Mouse (Mus musculus): ENCODE data around the gene Htr6. TPM values are rescaled to one million over a fixed set of nuclear protein-coding genes. Genes with fewer than 3 reads are reported as not detected.

The Htr6 gene
- polyA plus RNA-seq (2015; fragmentation: Nextera tagmentation; extraction: Ambion mirVana) = 0.12 and 0.15 TPM in 2 replicates

GRCm38 (mm10) chr4:139075041-139075711 is at the start of gene Htr6:
TSS of gene Htr6 (minus strand) at chr4:139075570.
- WGBS = under 1% methylated on average over 53 of the region's 77 CpGs
- peak; percentile 35; the same call in 1 of the 2 replicates for ATAC-seq (ENCODE audit: low FRiP score, low TSS enrichment)
- Histone ChIP-seq H3K27ac (ENCODE audit: low read length) (no peak within 1 kb of the TSS), H3K9me3 (ENCODE audit: low read length) (no peaks in the 10 kb centered on the region), H3K4me1 (ENCODE audit: insufficient read depth, low read length) (peaks cover 18% of the 10 kb centered on the region), H3K36me3 (ENCODE audit: insufficient read depth, low read length) (no peaks in the 10 kb centered on the region), H3K4me2 (replicated peaks; ENCODE audit: low read depth, low read length) (peak within 1 kb of the TSS; percentile 95), H3K4me3 (ENCODE audit: low read length) (peak within 1 kb of the TSS; percentile 59), H3K9ac (replicated peaks; ENCODE audit: low read length) (peak within 1 kb of the TSS; percentile 63), H3K27me3 (ENCODE audit: insufficient read depth, low read length) (peaks cover 52% of the 10 kb centered on the region)

- Histone ChIP-seq H3K36me3 (ENCODE audit: insufficient read depth, low read length) (no peaks in the 10 kb centered on the region), H3K27ac (ENCODE audit: low read length) (no peak overlapping the region), H3K27me3 (ENCODE audit: insufficient read depth, low read length) (no peaks in the 10 kb centered on the region), H3K4me2 (replicated peaks; ENCODE audit: low read depth, low read length) (no peak overlapping the region), H3K4me3 (ENCODE audit: low read length) (no peak overlapping the region), H3K4me1 (ENCODE audit: insufficient read depth, low read length) (peaks cover 29% of the 10 kb centered on the region), H3K9ac (replicated peaks; ENCODE audit: low read length) (no peak overlapping the region), H3K9me3 (ENCODE audit: low read length) (no peaks in the 10 kb centered on the region)
- no peak for ATAC-seq (ENCODE audit: low FRiP score, low TSS enrichment)
- 79% methylated on average over 6 of the region's 6 CpGs for WGBS
Observed at GRCm38 (mm10) chr4:139124940-139125339, 49.6 kb upstream of the Htr6 start.

- Histone ChIP-seq H3K4me1 (ENCODE audit: insufficient read depth, low read length) (peaks cover 18% of the 10 kb centered on the region), H3K27ac (ENCODE audit: low read length) (no peak overlapping the region), H3K9me3 (ENCODE audit: low read length) (no peaks in the 10 kb centered on the region), H3K4me3 (ENCODE audit: low read length) (no peak overlapping the region), H3K36me3 (ENCODE audit: insufficient read depth, low read length) (no peaks in the 10 kb centered on the region), H3K27me3 (ENCODE audit: insufficient read depth, low read length) (no peaks in the 10 kb centered on the region), H3K4me2 (replicated peaks; ENCODE audit: low read depth, low read length) (no peak overlapping the region), H3K9ac (replicated peaks; ENCODE audit: low read length) (no peak overlapping the region)
- ATAC-seq (ENCODE audit: low FRiP score, low TSS enrichment) = no peak
- 91% methylated on average over 4 of the region's 4 CpGs for WGBS
Observed at GRCm38 (mm10) chr4:139122557-139122956, 47.2 kb upstream of the Htr6 start.

GRCm38 (mm10) chr4:139120998-139121397 is 45.6 kb upstream of the Htr6 start:
- H3K4me2 ChIP-seq (replicated peaks; ENCODE audit: low read depth, low read length) = no peak overlapping the region

GRCm38 (mm10) chr4:139120281-139120814 is 45.0 kb upstream of the Htr6 start:
- Histone ChIP-seq H3K4me1 (ENCODE audit: insufficient read depth, low read length) (peaks cover 24% of the 10 kb centered on the region), H3K9ac (replicated peaks; ENCODE audit: low read length) (no peak overlapping the region), H3K27me3 (ENCODE audit: insufficient read depth, low read length) (no peaks in the 10 kb centered on the region), H3K4me2 (replicated peaks; ENCODE audit: low read depth, low read length) (no peak overlapping the region), H3K4me3 (ENCODE audit: low read length) (no peak overlapping the region), H3K9me3 (ENCODE audit: low read length) (no peaks in the 10 kb centered on the region), H3K36me3 (ENCODE audit: insufficient read depth, low read length) (no peaks in the 10 kb centered on the region), H3K27ac (ENCODE audit: low read length) (peak overlapping the region; percentile 31; the same call in 1 of the 2 replicates)
- WGBS = 44% methylated on average over 4 of the region's 4 CpGs
- no peak for ATAC-seq (ENCODE audit: low FRiP score, low TSS enrichment)

More at GRCm38 (mm10) chr4:139120998-139121397, 45.6 kb upstream of the Htr6 start:
- no peak for ATAC-seq (ENCODE audit: low FRiP score, low TSS enrichment)
- Histone ChIP-seq H3K36me3 (ENCODE audit: insufficient read depth, low read length) (no peaks in the 10 kb centered on the region), H3K27ac (ENCODE audit: low read length) (0 out of 2 replicates have a peak overlapping the region, but pooled peaks have one; percentile 31), H3K9ac (replicated peaks; ENCODE audit: low read length) (no peak overlapping the region), H3K27me3 (ENCODE audit: insufficient read depth, low read length) (no peaks in the 10 kb centered on the region), H3K4me1 (ENCODE audit: insufficient read depth, low read length) (peaks cover 24% of the 10 kb centered on the region), H3K9me3 (ENCODE audit: low read length) (no peaks in the 10 kb centered on the region), H3K4me3 (ENCODE audit: low read length) (no peak overlapping the region)
- WGBS = 63% methylated on average over 7 of the region's 7 CpGs

- Histone ChIP-seq H3K4me3 (ENCODE audit: low read length) (no peak overlapping the region), H3K27me3 (ENCODE audit: insufficient read depth, low read length) (no peaks in the 10 kb centered on the region), H3K4me2 (replicated peaks; ENCODE audit: low read depth, low read length) (no peak overlapping the region), H3K36me3 (ENCODE audit: insufficient read depth, low read length) (no peaks in the 10 kb centered on the region), H3K9ac (replicated peaks; ENCODE audit: low read length) (no peak overlapping the region), H3K4me1 (ENCODE audit: insufficient read depth, low read length) (peaks cover 38% of the 10 kb centered on the region), H3K27ac (ENCODE audit: low read length) (0 out of 2 replicates have a peak overlapping the region, but pooled peaks have one; percentile 26), H3K9me3 (ENCODE audit: low read length) (no peaks in the 10 kb centered on the region)
- ATAC-seq (ENCODE audit: low FRiP score, low TSS enrichment) = no peak
- 82% methylated on average over 3 of the region's 3 CpGs for WGBS
Observed at GRCm38 (mm10) chr4:139116356-139117063, 41.1 kb upstream of the Htr6 start.

GRCm38 (mm10) chr4:139115721-139116120 is 40.4 kb upstream of the Htr6 start:
- Histone ChIP-seq H3K9ac (replicated peaks; ENCODE audit: low read length) (no peak overlapping the region), H3K4me3 (ENCODE audit: low read length) (no peak overlapping the region), H3K27ac (ENCODE audit: low read length) (no peak overlapping the region), H3K27me3 (ENCODE audit: insufficient read depth, low read length) (no peaks in the 10 kb centered on the region), H3K9me3 (ENCODE audit: low read length) (no peaks in the 10 kb centered on the region), H3K4me1 (ENCODE audit: insufficient read depth, low read length) (peaks cover 39% of the 10 kb centered on the region), H3K36me3 (ENCODE audit: insufficient read depth, low read length) (no peaks in the 10 kb centered on the region), H3K4me2 (replicated peaks; ENCODE audit: low read depth, low read length) (no peak overlapping the region)
- WGBS = 94% methylated on average over 5 of the region's 5 CpGs
- no peak for ATAC-seq (ENCODE audit: low FRiP score, low TSS enrichment)

GRCm38 (mm10) chr4:139112482-139112881 is 37.1 kb upstream of the Htr6 start:
- no peak overlapping the region for H3K9ac ChIP-seq (replicated peaks; ENCODE audit: low read length)
- H3K27ac ChIP-seq (ENCODE audit: low read length) = peak overlapping the region; percentile 89; the same call in 1 of the 2 replicates
- H3K4me3 ChIP-seq (ENCODE audit: low read length) = no peak overlapping the region

DNA sequence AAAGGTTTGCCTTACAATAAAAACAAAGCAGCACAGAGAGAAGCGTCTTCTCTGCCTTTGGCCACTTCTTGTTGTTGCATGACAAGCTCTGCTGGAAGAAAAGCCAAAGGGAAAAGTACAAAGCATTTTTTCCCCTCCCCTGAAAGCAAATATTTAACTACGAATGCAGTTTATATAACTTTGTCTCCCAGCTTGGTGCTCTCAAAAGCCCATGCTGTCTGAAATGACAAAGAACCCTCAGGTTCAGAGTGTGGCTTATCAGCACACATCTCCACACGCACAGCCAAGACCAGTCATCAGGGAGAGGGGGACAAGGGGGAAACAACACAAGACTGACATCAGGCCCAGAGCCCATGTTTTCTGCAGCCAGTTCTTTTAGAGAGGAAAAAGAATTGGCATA is 36.1 kb upstream of the Htr6 start:
- H3K27me3 ChIP-seq (ENCODE audit: insufficient read depth, low read length) = no peaks in the 10 kb centered on the region
- no peaks in the 10 kb centered on the region for H3K9me3 ChIP-seq (ENCODE audit: low read length)
- H3K36me3 ChIP-seq (ENCODE audit: insufficient read depth, low read length) = no peaks in the 10 kb centered on the region
- peak overlapping the region; percentile 89 for H3K27ac ChIP-seq (ENCODE audit: low read length)
- H3K9ac ChIP-seq (replicated peaks; ENCODE audit: low read length) = peak overlapping the region; percentile 44
- H3K4me1 ChIP-seq (ENCODE audit: insufficient read depth, low read length) = peaks cover 30% of the 10 kb centered on the region
- WGBS = 8% methylated on average over 3 of the region's 3 CpGs
- no peak overlapping the region for H3K4me3 ChIP-seq (ENCODE audit: low read length)
- H3K4me2 ChIP-seq (replicated peaks; ENCODE audit: low read depth, low read length) = peak overlapping the region; percentile 22; the same call in 1 of the 2 replicates
- peak; percentile 72; the same call in 1 of the 2 replicates for ATAC-seq (ENCODE audit: low FRiP score, low TSS enrichment)

More at GRCm38 (mm10) chr4:139112482-139112881, 37.1 kb upstream of the Htr6 start:
- peaks cover 36% of the 10 kb centered on the region for H3K4me1 ChIP-seq (ENCODE audit: insufficient read depth, low read length)
- no peaks in the 10 kb centered on the region for H3K36me3 ChIP-seq (ENCODE audit: insufficient read depth, low read length)
- H3K4me2 ChIP-seq (replicated peaks; ENCODE audit: low read depth, low read length) = no peak overlapping the region
- no peaks in the 10 kb centered on the region for H3K9me3 ChIP-seq (ENCODE audit: low read length)
- WGBS = 66% methylated on average over 3 of the region's 3 CpGs
- ATAC-seq (ENCODE audit: low FRiP score, low TSS enrichment) = no peak
- no peaks in the 10 kb centered on the region for H3K27me3 ChIP-seq (ENCODE audit: insufficient read depth, low read length)

Data from kidney, embryonic 16.5 days (tissue).